Mouse (Mus musculus): ENCODE measurements around the gene Gm5773. TPM values are rescaled to one million over a fixed set of nuclear protein-coding genes. Genes with fewer than 3 reads are reported as not detected.

The Gm5773 gene
- polyA plus RNA-seq (2012; rRNA removed) = not detected in 2 replicates

DNA sequence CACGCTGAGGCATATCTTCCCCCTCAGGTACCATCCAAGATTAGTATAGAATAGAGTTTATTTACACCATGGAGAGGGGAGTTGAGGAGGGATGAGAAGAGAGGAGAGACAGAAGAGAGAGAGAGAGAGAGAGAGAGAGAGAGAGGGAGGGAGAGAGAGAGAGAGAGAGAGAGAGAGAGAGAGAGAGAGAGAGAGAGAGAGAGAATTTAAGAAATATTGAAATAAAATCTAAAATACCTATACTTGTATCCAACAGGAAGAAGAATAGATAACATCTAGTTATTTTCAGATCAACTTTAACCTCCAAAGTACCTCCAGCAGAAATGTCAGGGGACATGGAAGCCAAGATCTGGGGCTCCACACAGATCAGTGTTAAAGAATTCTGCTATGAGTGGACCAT, at the start of gene Gm5773:
TSS of gene Gm5773 (plus strand) at position 301 of the 400 bp plus-strand sequence.

DNA sequence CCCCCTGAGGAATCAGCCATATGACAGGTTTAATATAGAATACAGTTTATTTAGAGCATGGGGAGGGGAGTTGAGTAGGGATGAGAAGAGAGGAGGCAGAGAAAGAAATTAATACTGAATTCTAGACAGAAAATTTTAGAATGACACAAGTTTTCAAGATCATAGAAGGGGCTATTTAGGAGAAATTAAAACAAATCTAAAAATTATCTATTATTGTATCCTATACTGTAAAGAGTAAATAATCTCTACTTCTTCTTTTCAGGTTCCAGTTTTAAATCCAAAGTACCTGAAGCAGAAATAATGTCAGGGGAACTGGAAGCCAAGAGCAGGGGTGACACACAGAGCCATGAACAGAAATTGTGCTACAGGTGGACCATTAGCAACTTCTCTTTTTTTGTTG, 23.3 kb downstream of the Gm5773 start, which contains the start of gene Tdpoz4:
TSS of gene Tdpoz4 (plus strand) at position 301 of the 400 bp plus-strand sequence.

Other genes starting within 250 kb of the Gm5773 start
- gene S100a10, start 217.9 kb upstream of the Gm5773 start, polyA plus RNA-seq (2012; rRNA removed) = 143 and 148 TPM in 2 replicates
- gene Tdpoz2, start 120.3 kb upstream of the Gm5773 start, polyA plus RNA-seq (2012; rRNA removed) = not detected in 2 replicates
- not detected in 2 replicates for gene Tdpoz1, start 96.7 kb upstream of the Gm5773 start, polyA plus RNA-seq (2012; rRNA removed)
- not detected in 2 replicates for gene Gm37596, start 79.9 kb upstream of the Gm5773 start, polyA plus RNA-seq (2012; rRNA removed)
- gene Tdpoz4, start 23.4 kb downstream of the Gm5773 start, polyA plus RNA-seq (2012; rRNA removed) = not detected in 2 replicates
- gene Tdpoz3, start 53.0 kb downstream of the Gm5773 start, polyA plus RNA-seq (2012; rRNA removed) = not detected in 2 replicates
- gene Gm9117, start 170.5 kb downstream of the Gm5773 start, polyA plus RNA-seq (2012; rRNA removed) = 0.17 TPM in 1 of 2 replicates, not detected in the other
- gene Tdpoz5, start 188.3 kb downstream of the Gm5773 start, polyA plus RNA-seq (2012; rRNA removed) = not detected in 2 replicates

All from colon, adult 2 months (tissue).